Mouse (Mus musculus): ENCODE data around the gene Ncf1. TPM values are rescaled to one million over a fixed set of nuclear protein-coding genes. Genes with fewer than 3 reads are reported as not detected.

Ncf1 gene
- total RNA-seq, 2 experiments from 2014 or later, result 7.1 to 8.3 TPM

- DNase-seq, result no peak
Observed at GRCm38 (mm10) chr5:134206721-134207120, 22.7 kb downstream of the Ncf1 start.

GRCm38 (mm10) chr5:134193664-134194063 lies 35.8 kb downstream of the Ncf1 start:
- DNase-seq, result no peak

GRCm38 (mm10) chr5:134188571-134188970 lies 40.9 kb downstream of the Ncf1 start:
- DNase-seq, result no peak

GRCm38 (mm10) chr5:134186961-134187731 lies 42.3 kb downstream of the Ncf1 start:
- DNase-seq, result peak in 1 of 2 experiments; percentile 62

- no peak for DNase-seq
Observed at GRCm38 (mm10) chr5:134186059-134186458, 43.4 kb downstream of the Ncf1 start.

GRCm38 (mm10) chr5:134183880-134184808 lies 45.3 kb downstream of the Ncf1 start, which contains the start of gene Gtf2ird2:
Gtf2ird2 (plus strand) TSS chr5:134184019.
- DNase-seq, result peak; percentile 98

GRCm38 (mm10) chr5:134183162-134183561 lies 46.3 kb downstream of the Ncf1 start:
- DNase-seq, result peak in 1 of 2 experiments; percentile 31

GRCm38 (mm10) chr5:134182735-134183134 lies 46.7 kb downstream of the Ncf1 start:
- peak; percentile 66 to 83 for DNase-seq

- peak in 1 of 2 experiments; percentile 23 for DNase-seq
Observed at GRCm38 (mm10) chr5:134182172-134182571, 47.3 kb downstream of the Ncf1 start.

- peak; percentile 72 to 92 for DNase-seq
Observed at GRCm38 (mm10) chr5:134179871-134180270, 49.6 kb downstream of the Ncf1 start.

- DNase-seq, result no peak
Observed at GRCm38 (mm10) chr5:134178536-134178935, 50.9 kb downstream of the Ncf1 start.

GRCm38 (mm10) chr5:134176169-134176881 lies 53.1 kb downstream of the Ncf1 start, which contains the start of gene Rcc1l:
Rcc1l (minus strand) TSS chr5:134176774.
- peak; percentile 89 to 93 for DNase-seq

GRCm38 (mm10) chr5:134175696-134176095 lies 53.7 kb downstream of the Ncf1 start:
- DNase-seq, result no peak

- no peak for DNase-seq
Observed at GRCm38 (mm10) chr5:134173206-134173605, 56.2 kb downstream of the Ncf1 start.

- DNase-seq, result no peak
Observed at GRCm38 (mm10) chr5:134170167-134170566, 59.3 kb downstream of the Ncf1 start.

Other genes with a start within 250 kb of the Ncf1 start
- 10 to 100 TPM; 20.5 to 26.6 TPM for gene Castor2, start 129.9 kb downstream of the Ncf1 start, total RNA-seq (2021)
- 10 to 100 TPM; 34.4 to 36.3 TPM for gene Rcc1l, start 52.9 kb downstream of the Ncf1 start, total RNA-seq (2021)
- gene Gtf2ird2, start 45.6 kb downstream of the Ncf1 start, total RNA-seq (2021), result 1 to 10 TPM; 5.2 to 7.1 TPM
- 100 to 1,000 TPM; 188 to 197 TPM for gene Gtf2i, start 85.1 kb upstream of the Ncf1 start, total RNA-seq (2021)
- gene Gtf2ird1, start 227.1 kb upstream of the Ncf1 start, total RNA-seq (2021), result 10 to 100 TPM; 18.2 to 20.5 TPM